Mouse (Mus musculus): ENCODE data around the gene Tyk2.

Tyk2 gene

GRCm38 (mm10) chr9:21114190-21114589, 16.9 kb downstream of the Tyk2 start:
- no peak for DNase-seq (ENCODE audit: low spot score in 2 of 2)

GRCm38 (mm10) chr9:21113751-21114150, 17.3 kb downstream of the Tyk2 start:
- no peak for DNase-seq (ENCODE audit: low spot score in 2 of 2)

GRCm38 (mm10) chr9:21107607-21108237, 23.3 kb downstream of the Tyk2 start:
- DNase-seq (ENCODE audit: low spot score in 2 of 2) = no peak

- no peak for DNase-seq (ENCODE audit: low spot score in 2 of 2)
These were observed 25.1 kb downstream of the Tyk2 start for GRCm38 (mm10) chr9:21105760-21106564.

- no peak for DNase-seq (ENCODE audit: low spot score in 2 of 2)
These were observed 26.2 kb downstream of the Tyk2 start for GRCm38 (mm10) chr9:21104814-21105213.

- DNase-seq (ENCODE audit: low spot score in 2 of 2) = no peak
These were observed 29.0 kb downstream of the Tyk2 start for GRCm38 (mm10) chr9:21102076-21102475.

- no peak for DNase-seq (ENCODE audit: low spot score in 2 of 2)
These were observed 30.4 kb downstream of the Tyk2 start for GRCm38 (mm10) chr9:21100447-21101161.

GRCm38 (mm10) chr9:21097793-21098192, 33.2 kb downstream of the Tyk2 start:
- peak; percentile 71 to 77 for DNase-seq (ENCODE audit: low spot score in 2 of 2)

GRCm38 (mm10) chr9:21095958-21096357, 35.1 kb downstream of the Tyk2 start:
- no peak for DNase-seq (ENCODE audit: low spot score in 2 of 2)

- no peak for DNase-seq (ENCODE audit: low spot score in 2 of 2)
These were observed 37.6 kb downstream of the Tyk2 start for GRCm38 (mm10) chr9:21093423-21093822.

GRCm38 (mm10) chr9:21091707-21092320, 39.2 kb downstream of the Tyk2 start, which contains the start of the genes Gm38431 and Raver1:
Gene Gm38431, minus strand, starts transcription at chr9:21091997.
Gene Raver1, minus strand, starts transcription at chr9:21092008.
- DNase-seq (ENCODE audit: low spot score in 2 of 2) = peak; percentile 97 to 98

- no peak for DNase-seq (ENCODE audit: low spot score in 2 of 2)
These were observed 39.9 kb downstream of the Tyk2 start for GRCm38 (mm10) chr9:21090972-21091706.

GRCm38 (mm10) chr9:21090537-21090936, 40.5 kb downstream of the Tyk2 start:
- DNase-seq (ENCODE audit: low spot score in 2 of 2) = no peak

GRCm38 (mm10) chr9:21083324-21083723, 47.7 kb downstream of the Tyk2 start:
- DNase-seq (ENCODE audit: low spot score in 2 of 2) = no peak

- no peak for DNase-seq (ENCODE audit: low spot score in 2 of 2)
These were observed 49.9 kb downstream of the Tyk2 start for GRCm38 (mm10) chr9:21081127-21081526.

GRCm38 (mm10) chr9:21075625-21076024, 55.4 kb downstream of the Tyk2 start:
- DNase-seq (ENCODE audit: low spot score in 2 of 2) = no peak

GRCm38 (mm10) chr9:21074173-21074572, 56.9 kb downstream of the Tyk2 start:
- DNase-seq (ENCODE audit: low spot score in 2 of 2) = no peak

- DNase-seq (ENCODE audit: low spot score in 2 of 2) = peak; percentile 92
These were observed 57.8 kb downstream of the Tyk2 start, which contains the start of the genes Gm49373 and Fdx1l for GRCm38 (mm10) chr9:21073044-21073840. Gene Gm49373, minus strand, starts transcription at chr9:21073096. Gene Fdx1l, minus strand, starts transcription at chr9:21073614.

- no peak for DNase-seq (ENCODE audit: low spot score in 2 of 2)
These were observed 58.4 kb downstream of the Tyk2 start for GRCm38 (mm10) chr9:21072641-21073040.

- DNase-seq (ENCODE audit: low spot score in 2 of 2) = no peak
These were observed 63.9 kb downstream of the Tyk2 start, which contains the start of gene Zglp1 for GRCm38 (mm10) chr9:21067006-21067684. Gene Zglp1, minus strand, starts transcription at chr9:21067093.

Data from right cerebral cortex, postnatal 36 days (tissue).